In the genomic region with DNA sequence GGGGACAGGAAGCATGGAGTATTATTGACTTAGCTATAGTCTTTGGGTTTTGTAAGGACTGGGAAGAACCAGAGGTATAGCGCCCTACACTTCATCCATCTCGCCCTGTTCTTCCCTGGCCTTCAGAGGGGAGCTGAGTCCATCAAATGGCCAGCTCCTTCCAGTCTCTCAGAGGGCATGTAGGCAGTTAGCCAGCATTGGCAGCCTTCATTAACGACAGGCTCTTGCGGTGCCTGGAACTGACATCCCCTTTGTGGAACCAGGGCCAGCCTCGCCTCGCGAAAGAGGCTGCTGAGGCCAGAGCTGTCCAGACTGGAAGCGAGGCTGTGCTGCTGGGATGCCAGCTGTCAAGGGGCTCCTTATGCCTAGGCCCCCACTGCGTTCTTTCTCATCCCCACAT, we compare ENCODE assay signal across 12 mouse cellular contexts. TPM values are rescaled to one million over a fixed set of nuclear protein-coding genes. Genes with fewer than 3 reads are reported as not detected.
A peak's percentile ranks its signal among the peaks of the same experiment; 100 is the strongest.
DNase-seq lines count a peak whose midpoint lies in the region; ATAC-seq and TF ChIP-seq lines count a peak whose summit lies in the region.
"Had no signal": no experiment of that assay in that cellular context is flagged by ENCODE, and none has a peak within 500 bp of the region (broad histone marks: within the 10 kb centered on the region; RNA-seq: fewer than 3 reads in every experiment).

No protein-coding gene starts in this region.

- peaks cover 63% of the 10 kb centered on the region for H3K27me3 ChIP-seq in midbrain, embryonic 10.5 days (ENCODE audit: low read depth, poor library complexity, severe bottlenecking)
- H3K27me3 ChIP-seq in midbrain, embryonic 14.5 days (ENCODE audit: control insufficient read depth, insufficient read depth, low read length) = peaks cover 21% of the 10 kb centered on the region

- peaks cover 19% of the 10 kb centered on the region for H3K4me1 ChIP-seq in midbrain, embryonic 10.5 days
- H3K4me1 ChIP-seq in midbrain, embryonic 14.5 days (ENCODE audit: control insufficient read depth, insufficient read depth, low read length) = 0 out of 2 replicates have a peak, but pooled peaks cover 16% of the 10 kb centered on the region

- no peak for DNase-seq in gastrocnemius, adult 2 months
- no peak for DNase-seq in gastrocnemius, adult 8-10 months (ENCODE audit: low spot score in 2 of 2)
- DNase-seq in midbrain, embryonic 10.5 days (ENCODE audit: low spot score) = no peak
- DNase-seq in midbrain, embryonic 14.5 days = no peak
- DNase-seq in layer of hippocampus, adult 8-10 months (ENCODE audit: low spot score in 2 of 2) = peak; percentile 71 to 76
- DNase-seq in right cerebral cortex, postnatal 4 days = peak; percentile 42
- DNase-seq in thymus, postnatal 4 days = no peak

- peaks cover 8% of the 10 kb centered on the region for H3K36me3 ChIP-seq in midbrain, embryonic 10.5 days
- 0 out of 2 replicates have a peak, but pooled peaks cover 5% of the 10 kb centered on the region for H3K36me3 ChIP-seq in midbrain, embryonic 14.5 days (ENCODE audit: control insufficient read depth, insufficient read depth, low read length)
- H3K36me3 ChIP-seq: limb, embryonic 12.5 days had no signal

- H3K9ac ChIP-seq in midbrain, embryonic 14.5 days (replicated peaks; ENCODE audit: low read length) = no peak overlapping the region
- H3K9ac ChIP-seq: hindbrain, embryonic 12.5 days had no signal

- intact Hi-C loops in gastrocnemius, adult 2 months (cut with DNase I) = no loop called here

- peak overlapping the region; percentile 91 for H3K4me3 ChIP-seq in gastrocnemius, adult 2 months
- peak overlapping the region; percentile 0; the same call in 1 of the 2 replicates for H3K4me3 ChIP-seq in midbrain, embryonic 10.5 days
- no peak overlapping the region for H3K4me3 ChIP-seq in midbrain, embryonic 14.5 days (replicated peaks; ENCODE audit: low read depth, low read length)

- no peak overlapping the region for H3K4me2 ChIP-seq in midbrain, embryonic 14.5 days (ENCODE audit: low read length)

- WGBS in midbrain, embryonic 10.5 days = 70% methylated on average over 9 of the region's 9 CpGs
- 50% methylated on average over 9 of the region's 9 CpGs for WGBS in midbrain, embryonic 14.5 days

- TF ChIP-seq CTCF in gastrocnemius, adult 2 months (IDR thresholded peaks at IDR 0.05) = no peak

- no peaks in the 10 kb centered on the region for H3K9me3 ChIP-seq in midbrain, embryonic 10.5 days (replicated peaks)
- no peaks in the 10 kb centered on the region for H3K9me3 ChIP-seq in midbrain, embryonic 14.5 days (ENCODE audit: control insufficient read depth, low read length)
- H3K9me3 ChIP-seq: forebrain, embryonic 12.5 days; hindbrain, embryonic 12.5 days; limb, embryonic 12.5 days had no signal

- peak overlapping the region; percentile 96 for H3K27ac ChIP-seq in gastrocnemius, adult 2 months
- H3K27ac ChIP-seq in midbrain, embryonic 10.5 days (replicated peaks) = no peak overlapping the region
- no peak overlapping the region for H3K27ac ChIP-seq in midbrain, embryonic 14.5 days (replicated peaks; ENCODE audit: low read depth, low read length)
- H3K27ac ChIP-seq: forebrain, embryonic 12.5 days; hindbrain, embryonic 12.5 days; limb, embryonic 12.5 days had no signal

- ATAC-seq in midbrain, embryonic 14.5 days (ENCODE audit: low FRiP score, low TSS enrichment) = no peak
- ATAC-seq in monocyte, adult 5-6 weeks (replicated peaks; ENCODE audit: insufficient number of reproducible peaks, low FRiP score, low TSS enrichment, poor library complexity, severe bottlenecking) = no peak

RNA-seq across cellular contexts. Expression of a gene that starts 1.9 kb away (rescaled TPM):
- 10 to 100 TPM; 12.9 to 25.5 TPM for total RNA-seq in gastrocnemius, adult 2 months (2021)
- total RNA-seq in gastrocnemius, adult 8-10 months (2022) = 10 to 100 TPM; 14.8 to 32.8 (median 22.6) TPM
- polyA plus RNA-seq in midbrain, embryonic 10.5 days (2016; fragmentation: Nextera tagmentation; extraction: Ambion mirVana) = 3.0 and 3.2 TPM in 2 replicates
- 11.4 and 11.8 TPM in 2 replicates for polyA plus RNA-seq in midbrain, embryonic 14.5 days (2014; fragmentation: Nextera tagmentation; extraction: Ambion mirVana)
- total RNA-seq in layer of hippocampus, adult 8-10 months (2022) = 100 to 1,000 TPM; 109 to 163 (median 138) TPM
- 3.1 to 12.6 TPM (median 7.4 TPM) in 3 replicates for total RNA-seq in monocyte, adult 5-6 weeks (2017)

RNA-seq across cellular contexts. Expression of a gene that starts 9.5 kb away (rescaled TPM):
- 10 to 100 TPM; 27.2 to 33.5 TPM for total RNA-seq in gastrocnemius, adult 2 months (2021)
- 10 to 100 TPM; 27.2 to 33.2 (median 30.0) TPM for total RNA-seq in gastrocnemius, adult 8-10 months (2022)
- polyA plus RNA-seq in midbrain, embryonic 10.5 days (2016; fragmentation: Nextera tagmentation; extraction: Ambion mirVana) = 40.1 and 44.7 TPM in 2 replicates
- 98.9 and 115 TPM in 2 replicates for polyA plus RNA-seq in midbrain, embryonic 14.5 days (2014; fragmentation: Nextera tagmentation; extraction: Ambion mirVana)
- total RNA-seq in layer of hippocampus, adult 8-10 months (2022) = 10 to 100 TPM; 75.4 to 90.5 (median 81.6) TPM
- 12.6 to 37.4 TPM (median 13.3 TPM) in 3 replicates for total RNA-seq in monocyte, adult 5-6 weeks (2017)

RNA-seq across cellular contexts. Expression of a gene that starts 14.3 kb away (rescaled TPM):
- not detected for total RNA-seq in gastrocnemius, adult 2 months (2021)
- not detected for total RNA-seq in gastrocnemius, adult 8-10 months (2022)
- polyA plus RNA-seq in midbrain, embryonic 10.5 days (2016; fragmentation: Nextera tagmentation; extraction: Ambion mirVana) = not detected in 2 replicates
- not detected in 2 replicates for polyA plus RNA-seq in midbrain, embryonic 14.5 days (2014; fragmentation: Nextera tagmentation; extraction: Ambion mirVana)
- total RNA-seq in layer of hippocampus, adult 8-10 months (2022) = not detected
- 0.68 TPM in 1 of 3 replicates, not detected in the others for total RNA-seq in monocyte, adult 5-6 weeks (2017)
- total RNA-seq: megakaryocyte, adult 5-6 weeks had no signal
- polyA plus RNA-seq: forebrain, embryonic 12.5 days; hindbrain, embryonic 12.5 days; limb, embryonic 12.5 days had no signal

RNA-seq across cellular contexts. Expression of a gene that starts 27.0 kb away (rescaled TPM):
- 1 to 10 TPM; 7.6 to 9.4 TPM for total RNA-seq in gastrocnemius, adult 2 months (2021)
- total RNA-seq in gastrocnemius, adult 8-10 months (2022) = 10 to 100 TPM in 2 of 4 experiments, 1 to 10 TPM in 1, not detected in 1; 3.8 to 12.1 (median 11.8) TPM
- 3.7 and 3.9 TPM in 2 replicates for polyA plus RNA-seq in midbrain, embryonic 10.5 days (2016; fragmentation: Nextera tagmentation; extraction: Ambion mirVana)
- 3.4 and 5.1 TPM in 2 replicates for polyA plus RNA-seq in midbrain, embryonic 14.5 days (2014; fragmentation: Nextera tagmentation; extraction: Ambion mirVana)
- total RNA-seq in layer of hippocampus, adult 8-10 months (2022) = 10 to 100 TPM in 1 of 4 experiments, 1 to 10 TPM in 2, not detected in 1; 8.4 to 15.8 (median 9.9) TPM
- 4.9 TPM in 1 of 3 replicates, not detected in the others for total RNA-seq in monocyte, adult 5-6 weeks (2017)
- total RNA-seq: megakaryocyte, adult 5-6 weeks had no signal

RNA-seq across cellular contexts. Expression of a gene that starts 31.0 kb away (rescaled TPM):
- total RNA-seq in gastrocnemius, adult 2 months (2021) = 10 to 100 TPM; 21.7 to 24.7 TPM
- total RNA-seq in gastrocnemius, adult 8-10 months (2022) = 10 to 100 TPM; 25.3 to 27.8 (median 26.6) TPM
- polyA plus RNA-seq in midbrain, embryonic 10.5 days (2016; fragmentation: Nextera tagmentation; extraction: Ambion mirVana) = 64.8 and 65.9 TPM in 2 replicates
- 93.1 and 97.2 TPM in 2 replicates for polyA plus RNA-seq in midbrain, embryonic 14.5 days (2014; fragmentation: Nextera tagmentation; extraction: Ambion mirVana)
- total RNA-seq in layer of hippocampus, adult 8-10 months (2022) = 10 to 100 TPM; 40.4 to 45.8 (median 44.8) TPM
- 17.0 to 30.1 TPM (median 24.9 TPM) in 3 replicates for total RNA-seq in monocyte, adult 5-6 weeks (2017)

Comparison
In these comparisons a context has a peak if more than half of its experiments do, and no peak if none do; other contexts are left out.
1. DNase-seq: peak in layer of hippocampus, adult 8-10 months (2 of 2) and right cerebral cortex, postnatal 4 days (single experiment); none in gastrocnemius, adult 2 months (single experiment), gastrocnemius, adult 8-10 months (0 of 2), midbrain, embryonic 10.5 days (single experiment), midbrain, embryonic 14.5 days (single experiment) and thymus, postnatal 4 days (single experiment).